Mouse (Mus musculus) megakaryocyte, embryonic 14.5 days (primary cell): ENCODE results near the gene Tfap2c. TPM values are rescaled to one million over a fixed set of nuclear protein-coding genes. Genes with fewer than 3 reads are reported as not detected.

Experiments used
- H3K27me3 ChIP-seq: replicated peaks from 2 replicates; pipeline ENCODE3; 2012; ENCODE audit warnings: inconsistent platforms
- H3K36me3 ChIP-seq: replicated peaks from 2 replicates; pipeline ENCODE3; 2012; ENCODE audit warnings: low read length, inconsistent platforms, mixed read lengths
- H3K4me1 ChIP-seq: 2 replicates; pipeline ENCODE4 v1.6.1; 2012; ENCODE audit warnings: inconsistent platforms
- H3K4me3 ChIP-seq: replicated peaks from 2 replicates; pipeline ENCODE3; 2012; ENCODE audit warnings: moderate library complexity, mild to moderate bottlenecking, inconsistent platforms
- H3K9me3 ChIP-seq: 2 replicates; pipeline ENCODE4 v1.6.1; 2012; ENCODE audit warnings: inconsistent platforms
- FLI1 ChIP-seq: IDR thresholded peaks from 2 replicates; pipeline ENCODE4 v1.6.1; 2012; ENCODE audit warnings: low read length, inconsistent platforms, mixed read lengths
- GATA1 ChIP-seq: IDR thresholded peaks from 3 replicates; pipeline ENCODE4 v1.6.1; 2012; ENCODE audit warnings: mixed read lengths, low read length, inconsistent platforms, borderline replicate concordance
- polyA plus RNA-seq: library from polyadenylated mRNA; stranded (reverse); fragments of >175 nt; gene quantifications from 2 replicates; pipeline ENCODE4 v1.2.3, GENCODE M21; 2012; ENCODE audit warnings: low replicate concordance; ENCODE audit not compliant: insufficient read depth

Tfap2c gene
- polyA plus RNA-seq, 1 experiment, result not detected

GRCm38 (mm10) chr2:172607710-172608109 lies 58.3 kb downstream of the Tfap2c start:
- peaks cover 25% of the 10 kb centered on the region; the same call in 1 of the 2 replicates for H3K9me3 ChIP-seq
- no peak overlapping the region for H3K4me3 ChIP-seq
- no peak for TF ChIP-seq GATA1
- TF ChIP-seq FLI1, result no peak
- H3K36me3 ChIP-seq, result no peaks in the 10 kb centered on the region
- H3K27me3 ChIP-seq, result peaks cover 7% of the 10 kb centered on the region
- no peaks in the 10 kb centered on the region for H3K4me1 ChIP-seq

Other genes starting within 250 kb of the Tfap2c start
- 2.9 and 4.3 TPM in 2 replicates for gene Fam210b, start 204.0 kb upstream of the Tfap2c start, polyA plus RNA-seq
- gene Aurka, start 179.1 kb upstream of the Tfap2c start, polyA plus RNA-seq, result 7.0 and 9.6 TPM in 2 replicates
- gene Cstf1, start 178.9 kb upstream of the Tfap2c start, polyA plus RNA-seq, result 7.2 and 7.4 TPM in 2 replicates
- 5.9 TPM in 2 replicates for gene Cass4, start 155.8 kb upstream of the Tfap2c start, polyA plus RNA-seq
- gene Rtf2, start 109.0 kb upstream of the Tfap2c start, polyA plus RNA-seq, result 15.3 and 57.1 TPM in 2 replicates
- not detected in 2 replicates for gene Gcnt7, start 91.0 kb upstream of the Tfap2c start, polyA plus RNA-seq
- gene Fam209, start 77.1 kb upstream of the Tfap2c start, polyA plus RNA-seq, result not detected in 2 replicates